ENCODE assay signal across 26 mouse cellular contexts in genomic region chr6:77175764-77176163, GRCm38 (mm10).
DNase-seq lines count a peak whose midpoint lies in the region; ATAC-seq and TF ChIP-seq lines count a peak whose summit lies in the region.
"Had no signal": no experiment of that assay in that cellular context is flagged by ENCODE, and none has a peak within 500 bp of the region (broad histone marks: within the 10 kb centered on the region; RNA-seq: fewer than 3 reads in every experiment).

No protein-coding gene starts in this region.

- H3K36me3 ChIP-seq in limb, embryonic 14.5 days (ENCODE audit: control insufficient read depth, insufficient read depth, low read length): no peaks in the 10 kb centered on the region
- no peaks in the 10 kb centered on the region for H3K36me3 ChIP-seq in limb, embryonic 10.5 days
- H3K36me3 ChIP-seq: embryonic facial prominence, embryonic 15.5 days; heart, embryonic 10.5 days; heart, embryonic 13.5 days; hindbrain, embryonic 12.5 days; hindbrain, embryonic 15.5 days had no signal

- peak; percentile 64 for ATAC-seq in frontal cortex, adult (ENCODE audit: low TSS enrichment)
- ATAC-seq in limb, embryonic 14.5 days (ENCODE audit: low FRiP score, low read depth): no peak
- ATAC-seq in hematopoietic stem cell, adult 5-6 weeks (replicated peaks in 1 of 2; ENCODE audit: insufficient read depth in 1 of 2, low FRiP score in 2 of 2, low TSS enrichment in 1 of 2, low read depth in 1 of 2, poor library complexity in 2 of 2, severe bottlenecking in 2 of 2): peak; percentile 82 to 87
- ATAC-seq: CD4-positive, CD25-positive, alpha-beta regulatory T cell, adult 4 months; forebrain, embryonic 14.5 days; forebrain, postnatal 0 days had no signal

- TF ChIP-seq POLR2A in limb, embryonic 14.5 days (IDR thresholded peaks at IDR 0.05; ENCODE audit: borderline replicate concordance, extremely low read depth, insufficient read depth, insufficient read length): no peak

- H3K4me3 ChIP-seq in limb, embryonic 14.5 days (replicated peaks; ENCODE audit: low read length): no peak overlapping the region
- H3K4me3 ChIP-seq in limb, embryonic 10.5 days: no peak overlapping the region
- H3K4me3 ChIP-seq: embryonic facial prominence, embryonic 15.5 days; heart, adult 2 months; heart, embryonic 10.5 days; heart, embryonic 13.5 days; hindbrain, embryonic 12.5 days; hindbrain, embryonic 15.5 days had no signal

- H3K9ac ChIP-seq in limb, embryonic 14.5 days (ENCODE audit: low read depth, low read length, severe bottlenecking): no peak overlapping the region
- H3K9ac ChIP-seq: embryonic facial prominence, embryonic 15.5 days; forebrain, postnatal 0 days; heart, embryonic 13.5 days; hindbrain, embryonic 12.5 days; hindbrain, embryonic 15.5 days had no signal

- no peak for DNase-seq in frontal cortex, postnatal 25 days (ENCODE audit: low spot score in 2 of 2)
- peak; percentile 17 for DNase-seq in limb, embryonic 14.5 days (ENCODE audit: low spot score)
- no peak for DNase-seq in limb, embryonic 10.5 days (ENCODE audit: low spot score)
- DNase-seq in right cerebral cortex, postnatal 36 days (ENCODE audit: low spot score in 2 of 2): no peak
- DNase-seq in cerebellum, postnatal 10 days: no peak
- DNase-seq: adrenal gland, adult 2 months; adrenal gland, postnatal 14 days; cerebellum, adult 11-12 months; cerebellum, adult 9-10 months; cerebellum, postnatal 25 days; embryo, embryonic 11 days; forebrain, postnatal 0 days; gastrocnemius, postnatal 10 days; gastrocnemius, postnatal 36 days; heart, adult 2 months; heart, postnatal 14 days; heart, postnatal 4 days had no signal

- no peak overlapping the region for H3K27ac ChIP-seq in limb, embryonic 14.5 days (replicated peaks; ENCODE audit: low read depth, low read length)
- no peak overlapping the region for H3K27ac ChIP-seq in limb, embryonic 10.5 days
- H3K27ac ChIP-seq: embryonic facial prominence, embryonic 15.5 days; heart, adult 2 months; heart, embryonic 10.5 days; heart, embryonic 13.5 days; hindbrain, embryonic 12.5 days; hindbrain, embryonic 15.5 days had no signal

- H3K4me2 ChIP-seq in limb, embryonic 14.5 days (replicated peaks; ENCODE audit: low read depth, low read length, severe bottlenecking): no peak overlapping the region
- H3K4me2 ChIP-seq: embryonic facial prominence, embryonic 15.5 days; heart, embryonic 13.5 days; hindbrain, embryonic 12.5 days; hindbrain, embryonic 15.5 days had no signal

- WGBS in limb, embryonic 14.5 days: 17% methylated on average over 4 of the region's 4 CpGs
- WGBS in limb, embryonic 10.5 days: 32% methylated on average over 4 of the region's 4 CpGs

- no peaks in the 10 kb centered on the region for H3K4me1 ChIP-seq in limb, embryonic 14.5 days (ENCODE audit: control insufficient read depth, insufficient read depth, low read length)
- H3K4me1 ChIP-seq in limb, embryonic 10.5 days: peaks cover 17% of the 10 kb centered on the region
- H3K4me1 ChIP-seq: embryonic facial prominence, embryonic 15.5 days; heart, embryonic 10.5 days; heart, embryonic 13.5 days; hindbrain, embryonic 12.5 days; hindbrain, embryonic 15.5 days had no signal

- no peaks in the 10 kb centered on the region for H3K27me3 ChIP-seq in limb, embryonic 14.5 days (ENCODE audit: control insufficient read depth, insufficient read depth, low read length)
- no peaks in the 10 kb centered on the region for H3K27me3 ChIP-seq in limb, embryonic 10.5 days (ENCODE audit: low read depth, poor library complexity, severe bottlenecking)
- H3K27me3 ChIP-seq: embryonic facial prominence, embryonic 15.5 days; heart, embryonic 13.5 days; hindbrain, embryonic 12.5 days; hindbrain, embryonic 15.5 days had no signal

- H3K9me3 ChIP-seq in limb, embryonic 14.5 days (ENCODE audit: control insufficient read depth, low read length): no peaks in the 10 kb centered on the region
- H3K9me3 ChIP-seq in limb, embryonic 10.5 days (replicated peaks): no peaks in the 10 kb centered on the region
- H3K9me3 ChIP-seq: embryonic facial prominence, embryonic 15.5 days; heart, embryonic 10.5 days; heart, embryonic 13.5 days; hindbrain, embryonic 12.5 days; hindbrain, embryonic 15.5 days had no signal
